Mouse (Mus musculus): ENCODE measurements around the gene Mbd5. TPM values are rescaled to one million over a fixed set of nuclear protein-coding genes. Genes with fewer than 3 reads are reported as not detected.
A peak's percentile ranks its signal among the peaks of the same experiment; 100 is the strongest.

Gene Mbd5
- total and polyA plus RNA-seq, 3 experiments, result 4.4 to 8.7 TPM; not detected in 1

GRCm38 (mm10) chr2:49358128-49358814, 409.0 kb downstream of the Mbd5 start:
- Histone ChIP-seq H3K27ac (ENCODE audit: control insufficient read depth, low read depth, low read length) (no peak overlapping the region), H3K27me3 (ENCODE audit: control insufficient read depth in 1 of 2, insufficient read depth in 2 of 2, low read length in 2 of 2) (no peaks in the 10 kb centered on the region), H3K4me1 (ENCODE audit: control insufficient read depth in 1 of 2, insufficient read depth in 2 of 2, low read length in 2 of 2) (peaks cover 5 to 9% of the 10 kb centered on the region in 2 experiments), H3K4me3 (ENCODE audit: control insufficient read depth in 1 of 2, insufficient read depth in 1 of 2, low read depth in 2 of 2, low read length in 2 of 2) (no peak overlapping the region), H3K36me3 (ENCODE audit: control insufficient read depth in 1 of 2, insufficient read depth in 2 of 2, low read length in 2 of 2) (peaks cover 0 to 3% of the 10 kb centered on the region in 2 experiments; a peak in 2 of 4 replicates), H3K9me3 (replicated peaks; ENCODE audit: insufficient read depth, low read length) (no peaks in the 10 kb centered on the region), H3K9ac (ENCODE audit: control insufficient read depth, low read depth, low read length, poor library complexity, severe bottlenecking) (no peak overlapping the region), H3K79me2 (ENCODE audit: control insufficient read depth, insufficient read depth, low read length, poor library complexity) (no peaks in the 10 kb centered on the region)
- TF ChIP-seq GABPA (IDR thresholded peaks at IDR 0.05; ENCODE audit: low read depth, low read length), result no peak
- no peak for TF ChIP-seq MAX (IDR thresholded peaks at IDR 0.05; ENCODE audit: low read length)
- TF ChIP-seq ZC3H11A (IDR thresholded peaks at IDR 0.05; ENCODE audit: low read depth, low read length), result no peak
- no peak for TF ChIP-seq NELFE (IDR thresholded peaks at IDR 0.05; ENCODE audit: low read depth, low read length)
- no peak for TF ChIP-seq CHD2 (IDR thresholded peaks at IDR 0.05; ENCODE audit: low read length)
- TF ChIP-seq TCF12 (IDR thresholded peaks at IDR 0.05; ENCODE audit: low read depth, low read length), result no peak
- TF ChIP-seq RCOR1 (IDR thresholded peaks at IDR 0.05; ENCODE audit: low read depth, low read length), result no peak
- TF ChIP-seq SMC3 (IDR thresholded peaks at IDR 0.05; ENCODE audit: low read depth, low read length), result no peak
- TF ChIP-seq ZKSCAN1 (IDR thresholded peaks at IDR 0.05; ENCODE audit: low read depth, low read length), result no peak
- TF ChIP-seq MYC (IDR thresholded peaks at IDR 0.05; ENCODE audit: low read depth, low read length), result no peak
- no peak for TF ChIP-seq RAD21 (IDR thresholded peaks at IDR 0.05; ENCODE audit: low read depth, low read length)
- no peak for TF ChIP-seq HCFC1 (IDR thresholded peaks at IDR 0.05; ENCODE audit: low read depth, low read length)
- no peak for TF ChIP-seq ELF1 (IDR thresholded peaks at IDR 0.05; ENCODE audit: low read depth, low read length)
- TF ChIP-seq USF2 (IDR thresholded peaks at IDR 0.05; ENCODE audit: borderline replicate concordance in 1 of 2, insufficient read depth in 1 of 2, low read depth in 1 of 2, low read length in 2 of 2), result no peak
- no peak for TF ChIP-seq TBP (IDR thresholded peaks at IDR 0.05; ENCODE audit: low read depth, low read length)
- no peak for TF ChIP-seq E2F4 (IDR thresholded peaks at IDR 0.05; ENCODE audit: borderline replicate concordance, low read depth, low read length)
- no peak for DNase-seq (ENCODE audit: low read depth, low spot score)

GRCm38 (mm10) chr2:49358839-49359520, 409.7 kb downstream of the Mbd5 start:
- Histone ChIP-seq H3K9me3 (replicated peaks; ENCODE audit: insufficient read depth, low read length) (no peaks in the 10 kb centered on the region), H3K4me3 (ENCODE audit: control insufficient read depth in 1 of 2, insufficient read depth in 1 of 2, low read depth in 2 of 2, low read length in 2 of 2) (no peak overlapping the region), H3K27ac (ENCODE audit: control insufficient read depth, low read depth, low read length) (no peak overlapping the region), H3K9ac (ENCODE audit: control insufficient read depth, low read depth, low read length, poor library complexity, severe bottlenecking) (no peak overlapping the region), H3K4me1 (ENCODE audit: control insufficient read depth in 1 of 2, insufficient read depth in 2 of 2, low read length in 2 of 2) (peaks cover 4 to 5% of the 10 kb centered on the region in 2 experiments), H3K79me2 (ENCODE audit: control insufficient read depth, insufficient read depth, low read length, poor library complexity) (no peaks in the 10 kb centered on the region), H3K36me3 (ENCODE audit: control insufficient read depth in 1 of 2, insufficient read depth in 2 of 2, low read length in 2 of 2) (peaks cover 0 to 2% of the 10 kb centered on the region in 2 experiments; a peak in 2 of 4 replicates), H3K27me3 (ENCODE audit: control insufficient read depth in 1 of 2, insufficient read depth in 2 of 2, low read length in 2 of 2) (no peaks in the 10 kb centered on the region)
- peak; percentile 61 for DNase-seq (ENCODE audit: low read depth, low spot score)
- TF ChIP-seq RAD21 (IDR thresholded peaks at IDR 0.05; ENCODE audit: low read depth, low read length), result peak; percentile 83
- TF ChIP-seq ZMIZ1 (IDR thresholded peaks at IDR 0.05; ENCODE audit: low read depth, low read length), result no peak
- no peak for TF ChIP-seq MAFK (IDR thresholded peaks at IDR 0.05; ENCODE audit: borderline replicate concordance, low read depth, low read length)
- TF ChIP-seq USF2 (IDR thresholded peaks at IDR 0.05; ENCODE audit: borderline replicate concordance in 1 of 2, insufficient read depth in 1 of 2, low read depth in 1 of 2, low read length in 2 of 2), result no peak
- TF ChIP-seq UBTF (IDR thresholded peaks at IDR 0.05; ENCODE audit: borderline replicate concordance, insufficient read depth, low read depth, low read length), result no peak
- TF ChIP-seq SIN3A (IDR thresholded peaks at IDR 0.05; ENCODE audit: low read length), result no peak
- TF ChIP-seq NELFE (IDR thresholded peaks at IDR 0.05; ENCODE audit: low read depth, low read length), result no peak
- TF ChIP-seq SMC3 (IDR thresholded peaks at IDR 0.05; ENCODE audit: low read depth, low read length), result peak; percentile 89
- TF ChIP-seq MXI1 (IDR thresholded peaks at IDR 0.05; ENCODE audit: low read depth, low read length), result no peak
- TF ChIP-seq CTCF (IDR thresholded peaks at IDR 0.05 in 2 of 3, conservative IDR thresholded peaks at IDR 0.05 in 1 of 3; ENCODE audit: control insufficient read depth in 1 of 3, insufficient read depth in 1 of 3, low read depth in 2 of 3, low read length in 3 of 3, poor library complexity in 1 of 3, severe bottlenecking in 1 of 3), result peak; percentile 22 to 77 (median 62); a peak in 5 of 6 replicates
- no peak for TF ChIP-seq CHD1 (IDR thresholded peaks at IDR 0.05; ENCODE audit: low read depth, low read length)
- no peak for TF ChIP-seq BHLHE40 (IDR thresholded peaks at IDR 0.05; ENCODE audit: borderline replicate concordance, low read depth, low read length)
- no peak for TF ChIP-seq KAT2A (conservative IDR thresholded peaks at IDR 0.05; ENCODE audit: low read depth, low read length)
- TF ChIP-seq ZC3H11A (IDR thresholded peaks at IDR 0.05; ENCODE audit: low read depth, low read length), result peak; percentile 85
- TF ChIP-seq ELF1 (IDR thresholded peaks at IDR 0.05; ENCODE audit: low read depth, low read length), result no peak
- no peak for TF ChIP-seq CHD2 (IDR thresholded peaks at IDR 0.05; ENCODE audit: low read length)
